Mouse (Mus musculus) liver, adult 2 months (tissue): ENCODE data around the gene Ctsc. TPM values are rescaled to one million over a fixed set of nuclear protein-coding genes. Genes with fewer than 3 reads are reported as not detected.

Source experiments
- DNase-seq: peaks from one replicate; pipeline ENCODE4 v3.0.0-alpha.2; 2011; ENCODE audit warnings: low read depth, low spot score; ENCODE audit errors: extremely low read depth
- H3K27ac ChIP-seq: fragments of 200-500 bp; replicated peaks from 2 replicates; pipeline ENCODE4 v1.5.1; 2012; ENCODE audit warnings: low read depth, mild to moderate bottlenecking, control low read depth, inconsistent platforms, low read length; ENCODE audit not compliant: insufficient read depth
- H3K27me3 ChIP-seq: fragments of 200-500 bp; 2 replicates; pipeline ENCODE4 v1.6.1; 2012; ENCODE audit warnings: mild to moderate bottlenecking, moderate library complexity, low read length, inconsistent platforms; ENCODE audit not compliant: control insufficient read depth, insufficient read depth
- H3K36me3 ChIP-seq: fragments of 200-500 bp; 2 replicates; pipeline ENCODE4 v1.6.1; 2012; ENCODE audit warnings: low read length, inconsistent platforms; ENCODE audit not compliant: control insufficient read depth, insufficient read depth
- H3K4me1 ChIP-seq: fragments of 200-500 bp; 2 replicates; pipeline ENCODE4 v1.6.1; 2011; ENCODE audit warnings: low read length; ENCODE audit not compliant: control insufficient read depth, insufficient read depth
- H3K4me3 ChIP-seq: fragments of 200-500 bp; 2 replicates; pipeline ENCODE4 v1.5.1; 2011; ENCODE audit warnings: low read depth, mild to moderate bottlenecking, control low read depth, low read length, moderate library complexity; ENCODE audit not compliant: insufficient read depth
- H3K79me2 ChIP-seq: fragments of 200-500 bp; 2 replicates; pipeline ENCODE4 v1.6.1; 2012; ENCODE audit warnings: inconsistent platforms, mild to moderate bottlenecking, low read length, moderate library complexity; ENCODE audit not compliant: control insufficient read depth, insufficient read depth
- H3K9ac ChIP-seq: fragments of 200-500 bp; 2 replicates; pipeline ENCODE4 v1.6.1; 2012; ENCODE audit warnings: low read depth, mild to moderate bottlenecking, control low read depth, inconsistent platforms, low read length
- CTCF ChIP-seq: fragments of 200-500 bp; IDR thresholded peaks from 2 replicates; pipeline ENCODE4 v1.5.1; 2011; ENCODE audit warnings: low read depth, low read length, control low read depth
- POLR2A ChIP-seq: fragments of 200-500 bp; IDR thresholded peaks from 2 replicates; pipeline ENCODE4 v1.6.1; 2011; ENCODE audit warnings: low read length, control low read depth; ENCODE audit not compliant: insufficient read depth; ENCODE audit errors: extremely low read depth
- WGBS: fragments of 180-500 bp; shearing (Covaris S2); methylation state at CpG from one replicate; pipeline ENCODE4 v1.1.7; 2018; 5-methylcytosine and 5-hydroxymethylcytosine counted together
- polyA plus RNA-seq: library from polyadenylated mRNA; depleted of rRNA; stranded (reverse); fragments of >200 nt; gene quantifications from 2 replicates; pipeline ENCODE4 v1.2.3, GENCODE M21; 2012
- total RNA-seq: library from RNA; depleted of rRNA; stranded (reverse); fragments of >200 nt; gene quantifications from 2 replicates; pipeline ENCODE4 v1.2.3, GENCODE M21; 2014

Gene Ctsc
- total and polyA plus RNA-seq, 2 experiments: 83.6 to 124 TPM

- H3K4me3 ChIP-seq: no peak overlapping the region
These were observed 41.0 kb downstream of the Ctsc start for GRCm38 (mm10) chr7:88318904-88319303.

GRCm38 (mm10) chr7:88319414-88320140, 41.7 kb downstream of the Ctsc start:
- no peak overlapping the region for H3K4me3 ChIP-seq
- no peaks in the 10 kb centered on the region for H3K79me2 ChIP-seq
- no peak for TF ChIP-seq POLR2A
- TF ChIP-seq CTCF: no peak
- DNase-seq: peak; percentile 78
- H3K9ac ChIP-seq: no peak overlapping the region
- H3K36me3 ChIP-seq: no peaks in the 10 kb centered on the region
- H3K27ac ChIP-seq: no peak overlapping the region
- peaks cover 3% of the 10 kb centered on the region; the same call in 1 of the 2 replicates for H3K4me1 ChIP-seq
- WGBS: 87% methylated on average over 3 of the region's 3 CpGs
- H3K27me3 ChIP-seq: no peaks in the 10 kb centered on the region

More at GRCm38 (mm10) chr7:88318904-88319303, 41.0 kb downstream of the Ctsc start:
- DNase-seq: no peak
- Histone ChIP-seq H3K36me3 (no peaks in the 10 kb centered on the region), H3K9ac (no peak overlapping the region), H3K27me3 (no peaks in the 10 kb centered on the region), H3K4me1 (peaks cover 3% of the 10 kb centered on the region; the same call in 1 of the 2 replicates), H3K27ac (no peak overlapping the region; the same call in 1 of the 2 replicates), H3K79me2 (no peaks in the 10 kb centered on the region)
- WGBS: 76% methylated on average over 2 of the region's 2 CpGs
- no peak for TF ChIP-seq CTCF
- no peak for TF ChIP-seq POLR2A

- Histone ChIP-seq H3K9ac (no peak overlapping the region), H3K4me1 (peaks cover 3% of the 10 kb centered on the region; the same call in 1 of the 2 replicates), H3K4me3 (no peak overlapping the region), H3K79me2 (no peaks in the 10 kb centered on the region), H3K27me3 (no peaks in the 10 kb centered on the region), H3K36me3 (no peaks in the 10 kb centered on the region), H3K27ac (no peak overlapping the region)
- TF ChIP-seq POLR2A: no peak
- TF ChIP-seq CTCF: no peak
- WGBS: 83% methylated on average over 12 of the region's 12 CpGs
- DNase-seq: no peak
These were observed 42.9 kb downstream of the Ctsc start for GRCm38 (mm10) chr7:88320628-88321336.

DNA sequence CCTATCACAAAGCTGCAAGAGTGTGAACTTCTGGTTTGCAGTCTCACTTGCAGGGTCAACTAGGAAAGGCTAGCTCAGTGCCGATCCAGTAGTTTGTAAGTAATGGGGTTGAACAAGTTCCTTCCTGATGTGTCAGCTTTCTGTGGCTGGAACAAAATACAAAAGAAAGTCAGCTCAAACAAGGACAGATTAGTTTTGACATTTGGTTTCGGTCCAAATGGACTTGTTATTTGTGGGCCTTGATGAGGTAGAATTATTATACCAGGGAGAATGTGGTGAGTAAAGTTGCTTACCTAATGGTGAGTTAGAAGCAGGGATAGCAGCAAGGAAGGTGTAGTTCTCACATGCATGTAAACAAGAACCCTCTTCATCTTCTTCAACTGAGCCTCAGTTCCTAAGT, 44.5 kb downstream of the Ctsc start:
- no peak overlapping the region for H3K9ac ChIP-seq
- no peaks in the 10 kb centered on the region for H3K27me3 ChIP-seq
- DNase-seq: peak; percentile 30
- H3K79me2 ChIP-seq: no peaks in the 10 kb centered on the region
- peaks cover 3% of the 10 kb centered on the region; the same call in 1 of the 2 replicates for H3K4me1 ChIP-seq
- H3K27ac ChIP-seq: no peak overlapping the region
- WGBS: 79% methylated on average over 2 of the region's 2 CpGs
- H3K4me3 ChIP-seq: no peak overlapping the region
- no peaks in the 10 kb centered on the region for H3K36me3 ChIP-seq
- TF ChIP-seq CTCF: no peak
- TF ChIP-seq POLR2A: no peak

GRCm38 (mm10) chr7:88327495-88327894, 49.6 kb downstream of the Ctsc start:
- Histone ChIP-seq H3K27me3 (no peaks in the 10 kb centered on the region), H3K27ac (no peak overlapping the region), H3K79me2 (no peaks in the 10 kb centered on the region), H3K9ac (no peak overlapping the region), H3K4me1 (no peaks in the 10 kb centered on the region), H3K36me3 (no peaks in the 10 kb centered on the region), H3K4me3 (no peak overlapping the region)
- no peak for TF ChIP-seq POLR2A
- no peak for TF ChIP-seq CTCF
- no peak for DNase-seq

GRCm38 (mm10) chr7:88343828-88344227, 65.9 kb downstream of the Ctsc start:
- H3K79me2 ChIP-seq: no peaks in the 10 kb centered on the region
- no peaks in the 10 kb centered on the region for H3K4me1 ChIP-seq
- H3K4me3 ChIP-seq: no peak overlapping the region
- H3K27ac ChIP-seq: no peak overlapping the region
- no peak for TF ChIP-seq POLR2A
- peak; percentile 38; the same call in 1 of the 2 replicates for TF ChIP-seq CTCF
- DNase-seq: peak; percentile 18
- H3K9ac ChIP-seq: no peak overlapping the region
- no peaks in the 10 kb centered on the region for H3K27me3 ChIP-seq
- no peaks in the 10 kb centered on the region for H3K36me3 ChIP-seq
